Mouse (Mus musculus) MEL (cell line): Measurements from ENCODE around the gene Spo11. TPM values are rescaled to one million over a fixed set of nuclear protein-coding genes. Genes with fewer than 3 reads are reported as not detected.

Experiments used
- DNase-seq: peaks from one replicate; pipeline ENCODE4 v3.0.0; 2011; ENCODE audit warnings: low read depth, low spot score
- H3K27ac ChIP-seq: 2 replicates; pipeline ENCODE4 v1.5.1; 2012; ENCODE audit warnings: low read depth, mild to moderate bottlenecking, control low read depth, low read length, moderate library complexity; ENCODE audit not compliant: control insufficient read depth
- H3K27me3 ChIP-seq, 2 experiments: fragments of 150-350 bp in 1 of 2; sonication (generic) in 1 of 2; 2 replicates each; pipeline ENCODE4 v1.6.1; 2012; ENCODE audit warnings: low read length in 2 of 2, mild to moderate bottlenecking in 2 of 2, improper control_type of control experiment in 1 of 2, moderate library complexity in 1 of 2; ENCODE audit not compliant: insufficient read depth in 2 of 2, control insufficient read depth in 1 of 2
- H3K36me3 ChIP-seq, 2 experiments: 2 replicates each; pipeline ENCODE4 v1.6.1; 2012 to 2014; ENCODE audit warnings: low read length in 2 of 2, improper control_type of control experiment in 1 of 2, inconsistent platforms in 1 of 2, mild to moderate bottlenecking in 1 of 2; ENCODE audit not compliant: insufficient read depth in 2 of 2, control insufficient read depth in 1 of 2
- H3K4me1 ChIP-seq, 2 experiments: fragments of 150-350 bp in 1 of 2; sonication (generic) in 1 of 2; 2 replicates each; pipeline ENCODE4 v1.6.1; 2012; ENCODE audit warnings: low read length in 2 of 2, improper control_type of control experiment in 1 of 2, mild to moderate bottlenecking in 1 of 2; ENCODE audit not compliant: insufficient read depth in 2 of 2, control insufficient read depth in 1 of 2
- H3K4me3 ChIP-seq, 2 experiments: fragments of 150-350 bp in 1 of 2; sonication (generic) in 1 of 2; 2 replicates each; pipeline ENCODE4 v1.5.1; 2012; ENCODE audit warnings: low read depth in 2 of 2, low read length in 2 of 2, mild to moderate bottlenecking in 2 of 2, moderate library complexity in 2 of 2, control low read depth in 1 of 2, improper control_type of control experiment in 1 of 2; ENCODE audit not compliant: control insufficient read depth in 1 of 2, insufficient read depth in 1 of 2
- H3K79me2 ChIP-seq: 2 replicates; pipeline ENCODE4 v1.6.1; 2012; ENCODE audit warnings: mild to moderate bottlenecking, low read length, moderate library complexity; ENCODE audit not compliant: control insufficient read depth, poor library complexity, insufficient read depth
- H3K9ac ChIP-seq: 2 replicates; pipeline ENCODE4 v1.6.1; 2012; ENCODE audit warnings: low read depth, mild to moderate bottlenecking, control low read depth, low read length, moderate library complexity; ENCODE audit not compliant: control insufficient read depth, poor library complexity, severe bottlenecking
- H3K9me3 ChIP-seq: fragments of 150-350 bp; sonication (generic); replicated peaks from 2 replicates; pipeline ENCODE4 v1.6.1; 2012; ENCODE audit warnings: mild to moderate bottlenecking, low read length, improper control_type of control experiment, moderate library complexity; ENCODE audit not compliant: insufficient read depth
- BHLHE40 ChIP-seq: IDR thresholded peaks from 2 replicates; pipeline ENCODE4 v1.6.1; 2012; ENCODE audit warnings: low read depth, mild to moderate bottlenecking, inconsistent platforms, low read length, improper control_type of control experiment, borderline replicate concordance
- CHD1 ChIP-seq: IDR thresholded peaks from 2 replicates; pipeline ENCODE4 v1.6.1; 2012; ENCODE audit warnings: low read depth, mild to moderate bottlenecking, inconsistent platforms, low read length, improper control_type of control experiment
- CHD2 ChIP-seq: IDR thresholded peaks from 2 replicates; pipeline ENCODE4 v1.6.1; 2011; ENCODE audit warnings: low read length, improper control_type of control experiment
- CTCF ChIP-seq, 3 experiments: IDR thresholded peaks in 2 of 3; conservative IDR thresholded peaks in 1 of 3; 2 replicates each; pipeline ENCODE4 v1.5.1; 2011 to 2012; ENCODE audit warnings: low read length in 3 of 3, low read depth in 2 of 3, mild to moderate bottlenecking in 2 of 3, improper control_type of control experiment in 1 of 3, inconsistent platforms in 1 of 3, mixed read lengths in 1 of 3, moderate library complexity in 1 of 3; ENCODE audit not compliant: control insufficient read depth in 1 of 3, insufficient read depth in 1 of 3, poor library complexity in 1 of 3, severe bottlenecking in 1 of 3
- E2F4 ChIP-seq: IDR thresholded peaks from 2 replicates; pipeline ENCODE4 v1.6.1; 2011; ENCODE audit warnings: low read depth, low read length, improper control_type of control experiment, borderline replicate concordance
- ELF1 ChIP-seq: IDR thresholded peaks from 2 replicates; pipeline ENCODE4 v1.6.1; 2014; ENCODE audit warnings: low read depth, mild to moderate bottlenecking, inconsistent platforms, low read length, improper control_type of control experiment, moderate library complexity
- EP300 ChIP-seq, 2 experiments: IDR thresholded peaks; 2 replicates each; pipeline ENCODE4 v1.6.1; 2011; ENCODE audit warnings: improper control_type of control experiment in 2 of 2, low read length in 2 of 2, low read depth in 1 of 2, mild to moderate bottlenecking in 1 of 2
- ETS1 ChIP-seq: IDR thresholded peaks from 2 replicates; pipeline ENCODE4 v1.6.1; 2012; ENCODE audit warnings: low read depth, mild to moderate bottlenecking, inconsistent platforms, low read length, improper control_type of control experiment, moderate library complexity
- GABPA ChIP-seq: IDR thresholded peaks from 2 replicates; pipeline ENCODE4 v1.6.1; 2012; ENCODE audit warnings: low read depth, mild to moderate bottlenecking, inconsistent platforms, low read length, improper control_type of control experiment, moderate library complexity
- GATA1 ChIP-seq: IDR thresholded peaks from 2 replicates; pipeline ENCODE4 v1.6.1; 2011; ENCODE audit warnings: low read depth, low read length, improper control_type of control experiment
- JUND ChIP-seq: IDR thresholded peaks from 2 replicates; pipeline ENCODE4 v1.6.1; 2011; ENCODE audit warnings: low read depth, mild to moderate bottlenecking, improper control_type of control experiment, low read length
- KAT2A ChIP-seq: conservative IDR thresholded peaks from 2 replicates; pipeline ENCODE4 v1.6.1; 2012; ENCODE audit warnings: low read depth, low read length, improper control_type of control experiment, inconsistent platforms
- MAZ ChIP-seq: IDR thresholded peaks from 2 replicates; pipeline ENCODE4 v1.6.1; 2012; ENCODE audit warnings: low read depth, mild to moderate bottlenecking, inconsistent platforms, low read length, improper control_type of control experiment
- MEF2A ChIP-seq: IDR thresholded peaks from 2 replicates; pipeline ENCODE4 v1.6.1; 2014; ENCODE audit warnings: low read depth, mild to moderate bottlenecking, inconsistent platforms, low read length, improper control_type of control experiment; ENCODE audit not compliant: poor library complexity, insufficient replicate concordance, severe bottlenecking; ENCODE audit errors: extremely low read depth
- MXI1 ChIP-seq: IDR thresholded peaks from 2 replicates; pipeline ENCODE4 v1.6.1; 2011; ENCODE audit warnings: mild to moderate bottlenecking, low read depth, low read length, improper control_type of control experiment
- MYB ChIP-seq: IDR thresholded peaks from 2 replicates; pipeline ENCODE4 v1.6.1; 2011; ENCODE audit warnings: mild to moderate bottlenecking, low read depth, low read length, improper control_type of control experiment
- MYC ChIP-seq: IDR thresholded peaks from 2 replicates; pipeline ENCODE4 v1.6.1; 2011; ENCODE audit warnings: low read depth, mild to moderate bottlenecking, low read length, improper control_type of control experiment, moderate library complexity
- NRF1 ChIP-seq: IDR thresholded peaks from 2 replicates; pipeline ENCODE4 v1.6.1; 2014; ENCODE audit warnings: low read depth, mild to moderate bottlenecking, inconsistent platforms, low read length, improper control_type of control experiment, moderate library complexity; ENCODE audit not compliant: poor library complexity, insufficient read depth, severe bottlenecking
- POLR2A ChIP-seq, 2 experiments: IDR thresholded peaks; 2 replicates each; pipeline ENCODE4 v1.6.1; 2011 to 2012; ENCODE audit warnings: low read length in 2 of 2, mild to moderate bottlenecking in 2 of 2, control low read depth in 1 of 2, improper control_type of control experiment in 1 of 2, low read depth in 1 of 2, moderate library complexity in 1 of 2; ENCODE audit not compliant: control insufficient read depth in 1 of 2, insufficient read depth in 1 of 2, poor library complexity in 1 of 2
- POLR2AphosphoS2 ChIP-seq: IDR thresholded peaks from 2 replicates; pipeline ENCODE4 v1.6.1; 2011; ENCODE audit warnings: low read length, improper control_type of control experiment
- RAD21 ChIP-seq: IDR thresholded peaks from 2 replicates; pipeline ENCODE4 v1.6.1; 2011; ENCODE audit warnings: mild to moderate bottlenecking, low read depth, low read length, improper control_type of control experiment
- RCOR1 ChIP-seq: IDR thresholded peaks from 2 replicates; pipeline ENCODE4 v1.6.1; 2012; ENCODE audit warnings: low read depth, mild to moderate bottlenecking, inconsistent platforms, low read length, improper control_type of control experiment
- SIN3A ChIP-seq: IDR thresholded peaks from 2 replicates; pipeline ENCODE4 v1.6.1; 2012; ENCODE audit warnings: low read length, improper control_type of control experiment, inconsistent platforms
- SMC3 ChIP-seq: IDR thresholded peaks from 2 replicates; pipeline ENCODE4 v1.6.1; 2011; ENCODE audit warnings: low read depth, low read length, improper control_type of control experiment
- TAL1 ChIP-seq: IDR thresholded peaks from 2 replicates; pipeline ENCODE4 v1.6.1; 2012; ENCODE audit warnings: mild to moderate bottlenecking, inconsistent platforms, low read length, moderate library complexity, mixed read lengths
- TCF12 ChIP-seq: IDR thresholded peaks from 2 replicates; pipeline ENCODE4 v1.6.1; 2014; ENCODE audit warnings: low read depth, mild to moderate bottlenecking, inconsistent platforms, low read length, improper control_type of control experiment, moderate library complexity
- USF1 ChIP-seq: IDR thresholded peaks from 2 replicates; pipeline ENCODE4 v1.6.1; 2014; ENCODE audit warnings: low read depth, mild to moderate bottlenecking, inconsistent platforms, low read length, improper control_type of control experiment, moderate library complexity
- ZC3H11A ChIP-seq: IDR thresholded peaks from 2 replicates; pipeline ENCODE4 v1.6.1; 2012; ENCODE audit warnings: low read depth, mild to moderate bottlenecking, inconsistent platforms, low read length, improper control_type of control experiment
- ZKSCAN1 ChIP-seq: IDR thresholded peaks from 2 replicates; pipeline ENCODE4 v1.6.1; 2012; ENCODE audit warnings: low read depth, mild to moderate bottlenecking, inconsistent platforms, low read length, improper control_type of control experiment, moderate library complexity
- ZNF384 ChIP-seq: IDR thresholded peaks from 2 replicates; pipeline ENCODE4 v1.6.1; 2012; ENCODE audit warnings: low read depth, mild to moderate bottlenecking, inconsistent platforms, low read length, improper control_type of control experiment
- polyA plus RNA-seq, 2 experiments: library from polyadenylated mRNA; stranded (reverse) in 1 of 2; unstranded in 1 of 2; fragments of >175 nt in 1 of 2; fragments of >200 nt in 1 of 2; gene quantifications; 2 replicates each; pipeline versions ENCODE4 v1.2.1 to v1.2.4; 2012; ENCODE audit warnings: low replicate concordance in 2 of 2, low read depth in 1 of 2; ENCODE audit not compliant: insufficient read length in 2 of 2, insufficient read depth in 1 of 2, missing spikeins in 1 of 2
- total RNA-seq: library from RNA; depleted of rRNA; stranded (reverse); fragments of 300-350 nt; gene quantifications from 2 replicates; pipeline ENCODE4 v1.2.3, GENCODE M21; 2012

The Spo11 gene
- total and polyA plus RNA-seq, 3 experiments = not detected

DNA sequence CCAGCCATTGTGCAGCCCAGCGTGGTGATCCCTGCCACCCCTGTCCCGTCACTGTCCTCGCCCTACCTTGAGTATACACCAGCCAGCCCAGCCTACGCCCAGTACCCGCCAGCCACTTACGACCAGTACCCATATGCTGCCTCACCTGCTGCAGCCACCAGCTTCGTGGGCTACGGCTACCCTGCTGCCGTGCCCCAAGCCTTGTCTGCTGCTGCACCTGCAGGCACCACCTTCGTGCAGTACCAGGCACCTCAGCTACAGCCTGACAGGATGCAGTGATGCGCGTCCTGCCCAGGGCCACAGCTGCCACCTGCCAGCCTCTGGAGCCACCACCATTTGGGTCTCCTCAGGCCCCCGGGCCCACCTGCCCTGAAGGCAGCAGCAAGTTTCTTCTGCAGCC, 56.0 kb downstream of the Spo11 start:
- DNase-seq = no peak
- Histone ChIP-seq H3K4me1 (peaks cover 42 to 49% of the 10 kb centered on the region in 2 experiments), H3K36me3 (peaks cover 6 to 39% of the 10 kb centered on the region in 2 experiments), H3K9ac (no peak overlapping the region), H3K9me3 (no peaks in the 10 kb centered on the region), H3K27ac (no peak overlapping the region), H3K79me2 (peaks cover 3% of the 10 kb centered on the region; the same call in 1 of the 2 replicates), H3K4me3 (no peak overlapping the region), H3K27me3 (no peaks in the 10 kb centered on the region)
- TF ChIP-seq RAD21 (no peak), CTCF (IDR thresholded peaks at IDR 0.05 in 2 of 3, conservative IDR thresholded peaks at IDR 0.05 in 1 of 3; ENCODE audit: control insufficient read depth in 1 of 3, insufficient read depth in 1 of 3, low read depth in 2 of 3, low read length in 3 of 3, poor library complexity in 1 of 3, severe bottlenecking in 1 of 3) (no peak), MAZ (no peak), GABPA (no peak), RCOR1 (no peak), NRF1 (no peak)

- Histone ChIP-seq H3K27me3 (no peaks in the 10 kb centered on the region), H3K9me3 (no peaks in the 10 kb centered on the region), H3K4me1 (peaks cover 43 to 60% of the 10 kb centered on the region in 2 experiments), H3K9ac (no peak overlapping the region), H3K79me2 (no peaks in the 10 kb centered on the region; the same call in 1 of the 2 replicates), H3K4me3 (no peak overlapping the region), H3K36me3 (peaks cover 6 to 45% of the 10 kb centered on the region in 2 experiments), H3K27ac (peak overlapping the region; percentile 61)
- TF ChIP-seq ZC3H11A = no peak
- TF ChIP-seq GATA1 = peak; percentile 92
- TF ChIP-seq ZKSCAN1 = no peak
- TF ChIP-seq NRF1 = no peak
- peak; percentile 97 for TF ChIP-seq TAL1
- TF ChIP-seq TCF12 = peak; percentile 99
- TF ChIP-seq ETS1 = peak; percentile 92
- no peak for TF ChIP-seq ZNF384
- no peak for TF ChIP-seq CHD1
- TF ChIP-seq MYB = peak; percentile 58; the same call in 1 of the 2 replicates
- TF ChIP-seq USF1 = peak; percentile 42; the same call in 1 of the 2 replicates
- no peak for TF ChIP-seq E2F4
- TF ChIP-seq BHLHE40 = peak; percentile 48; the same call in 1 of the 2 replicates
- TF ChIP-seq KAT2A = no peak
- TF ChIP-seq CTCF (IDR thresholded peaks at IDR 0.05 in 2 of 3, conservative IDR thresholded peaks at IDR 0.05 in 1 of 3; ENCODE audit: control insufficient read depth in 1 of 3, insufficient read depth in 1 of 3, low read depth in 2 of 3, low read length in 3 of 3, poor library complexity in 1 of 3, severe bottlenecking in 1 of 3) = no peak
- TF ChIP-seq MXI1 = no peak; the same call in 1 of the 2 replicates
- peak; percentile 21; the same call in 1 of the 2 replicates for TF ChIP-seq MEF2A
- TF ChIP-seq EP300 (IDR thresholded peaks at IDR 0.05; ENCODE audit: low read depth in 1 of 2, low read length in 2 of 2) = peak; percentile 94 to 98
- TF ChIP-seq JUND = no peak
- TF ChIP-seq ELF1 = 0 out of 2 replicates have a peak, but pooled peaks have one; percentile 47
- peak; percentile 77 for TF ChIP-seq SIN3A
- TF ChIP-seq SMC3 = no peak
- peak; percentile 73 for TF ChIP-seq RCOR1
- TF ChIP-seq POLR2AphosphoS2 = no peak
- TF ChIP-seq POLR2A (IDR thresholded peaks at IDR 0.05; ENCODE audit: control insufficient read depth in 1 of 2, insufficient read depth in 1 of 2, low read depth in 1 of 2, low read length in 2 of 2, poor library complexity in 1 of 2) = no peak; a peak in 1 of 4 replicates
- peak; percentile 30; the same call in 1 of the 2 replicates for TF ChIP-seq CHD2
- no peak for TF ChIP-seq MYC
- TF ChIP-seq MAZ = peak; percentile 95
- no peak for DNase-seq
These were observed 57.5 kb downstream of the Spo11 start for GRCm38 (mm10) chr2:173034998-173035397.
